Mouse (Mus musculus) kidney, embryonic 15.5 days (tissue): ENCODE data around the gene Anks3. TPM values are rescaled to one million over a fixed set of nuclear protein-coding genes. Genes with fewer than 3 reads are reported as not detected.

Experiments used
- ATAC-seq: fragments of 200-750 bp; cut with Nextera tagmentation; replicated peaks from 2 replicates; pipeline ENCODE4 v1.8.0; 2017; ENCODE audit warnings: moderate TSS enrichment; ENCODE audit not compliant: low FRiP score
- H3K27ac ChIP-seq: fragments of 300-500 bp; sonication (generic); 2 replicates; pipeline ENCODE4 v1.5.1; 2015; ENCODE audit warnings: mild to moderate bottlenecking, inconsistent platforms
- H3K27me3 ChIP-seq: fragments of 300-500 bp; sonication (generic); 2 replicates; pipeline ENCODE4 v1.6.1; 2015; ENCODE audit warnings: inconsistent platforms
- H3K36me3 ChIP-seq: fragments of 300-500 bp; sonication (generic); 2 replicates; pipeline ENCODE4 v1.6.1; 2015; ENCODE audit warnings: inconsistent platforms
- H3K4me1 ChIP-seq: fragments of 300-500 bp; sonication (generic); 2 replicates; pipeline ENCODE4 v1.6.1; 2015; ENCODE audit warnings: inconsistent platforms
- H3K4me2 ChIP-seq: fragments of 300-500 bp; sonication (generic); 2 replicates; pipeline ENCODE4 v1.6.1; 2015; ENCODE audit warnings: moderate library complexity, mild to moderate bottlenecking, inconsistent platforms
- H3K4me3 ChIP-seq: fragments of 300-500 bp; sonication (generic); replicated peaks from 2 replicates; pipeline ENCODE4 v1.5.1; 2015; ENCODE audit warnings: mild to moderate bottlenecking, inconsistent platforms
- H3K9ac ChIP-seq: fragments of 300-500 bp; sonication (generic); 2 replicates; pipeline ENCODE4 v1.6.1; 2015; ENCODE audit warnings: mild to moderate bottlenecking, inconsistent platforms
- H3K9me3 ChIP-seq: fragments of 300-500 bp; sonication (generic); replicated peaks from 2 replicates; pipeline ENCODE4 v1.6.1; 2016; ENCODE audit warnings: inconsistent platforms
- WGBS: fragments of 180-500 bp; shearing (Covaris S2); methylation state at CpG from one replicate; pipeline ENCODE4 v1.1.7; 2015; ENCODE audit warnings: mixed read lengths; 5-methylcytosine and 5-hydroxymethylcytosine counted together
- polyA plus RNA-seq: library from polyadenylated mRNA; unstranded; fragments of >200 nt; fragmentation: Nextera tagmentation; extraction: Ambion mirVana; gene quantifications from 2 replicates; pipeline ENCODE4 v1.2.1, GENCODE M21; 2015

The Anks3 gene
- polyA plus RNA-seq, 1 experiment from 2014 or later, result 69.3 TPM

GRCm38 (mm10) chr16:4939412-4939811 is 24.6 kb downstream of the Anks3 start:
- H3K27ac ChIP-seq, result peak overlapping the region; percentile 93
- H3K27me3 ChIP-seq, result no peaks in the 10 kb centered on the region
- H3K9ac ChIP-seq, result peak overlapping the region; percentile 96
- peaks cover 22% of the 10 kb centered on the region for H3K4me1 ChIP-seq
- WGBS, result 1% methylated on average over 16 of the region's 16 CpGs
- peak; percentile 77 for ATAC-seq
- H3K4me2 ChIP-seq, result peak overlapping the region; percentile 87
- H3K4me3 ChIP-seq, result peak overlapping the region; percentile 97
- no peaks in the 10 kb centered on the region for H3K9me3 ChIP-seq
- peaks cover 79% of the 10 kb centered on the region for H3K36me3 ChIP-seq

- no peaks in the 10 kb centered on the region for H3K9me3 ChIP-seq
- peak; percentile 96 for ATAC-seq
- peaks cover 22% of the 10 kb centered on the region for H3K4me1 ChIP-seq
- H3K27me3 ChIP-seq, result no peaks in the 10 kb centered on the region
- H3K9ac ChIP-seq, result peak overlapping the region; percentile 96
- H3K4me2 ChIP-seq, result peak overlapping the region; percentile 87
- H3K36me3 ChIP-seq, result peaks cover 79% of the 10 kb centered on the region
- peak overlapping the region; percentile 97 for H3K4me3 ChIP-seq
- H3K27ac ChIP-seq, result peak overlapping the region; percentile 93
- under 1% methylated on average over 28 of the region's 28 CpGs for WGBS
Measured at GRCm38 (mm10) chr16:4938989-4939388, 25.0 kb downstream of the Anks3 start.

GRCm38 (mm10) chr16:4938461-4938860 is 25.5 kb downstream of the Anks3 start, which contains the start of gene Nudt16l1:
Nudt16l1 (plus strand) TSS chr16:4938761.
- Histone ChIP-seq H3K4me1 (peaks cover 22% of the 10 kb centered on the region), H3K27me3 (no peaks in the 10 kb centered on the region), H3K36me3 (peaks cover 79% of the 10 kb centered on the region), H3K4me3 (peak within 1 kb of the TSS; percentile 97), H3K9ac (peak within 1 kb of the TSS; percentile 96), H3K9me3 (no peaks in the 10 kb centered on the region), H3K27ac (peak within 1 kb of the TSS; percentile 93), H3K4me2 (peak within 1 kb of the TSS; percentile 87)
- WGBS, result 0% methylated on average over 2 of the region's 2 CpGs
- no peak for ATAC-seq

- WGBS, result 87% methylated on average over 8 of the region's 8 CpGs
- H3K36me3 ChIP-seq, result peaks cover 79% of the 10 kb centered on the region
- no peaks in the 10 kb centered on the region for H3K27me3 ChIP-seq
- H3K9me3 ChIP-seq, result no peaks in the 10 kb centered on the region
- no peak overlapping the region for H3K4me2 ChIP-seq
- no peak for ATAC-seq
- no peak overlapping the region for H3K27ac ChIP-seq
- H3K9ac ChIP-seq, result no peak overlapping the region
- no peak overlapping the region for H3K4me3 ChIP-seq
- H3K4me1 ChIP-seq, result peaks cover 22% of the 10 kb centered on the region
Measured at GRCm38 (mm10) chr16:4937351-4938190, 26.4 kb downstream of the Anks3 start.

DNA sequence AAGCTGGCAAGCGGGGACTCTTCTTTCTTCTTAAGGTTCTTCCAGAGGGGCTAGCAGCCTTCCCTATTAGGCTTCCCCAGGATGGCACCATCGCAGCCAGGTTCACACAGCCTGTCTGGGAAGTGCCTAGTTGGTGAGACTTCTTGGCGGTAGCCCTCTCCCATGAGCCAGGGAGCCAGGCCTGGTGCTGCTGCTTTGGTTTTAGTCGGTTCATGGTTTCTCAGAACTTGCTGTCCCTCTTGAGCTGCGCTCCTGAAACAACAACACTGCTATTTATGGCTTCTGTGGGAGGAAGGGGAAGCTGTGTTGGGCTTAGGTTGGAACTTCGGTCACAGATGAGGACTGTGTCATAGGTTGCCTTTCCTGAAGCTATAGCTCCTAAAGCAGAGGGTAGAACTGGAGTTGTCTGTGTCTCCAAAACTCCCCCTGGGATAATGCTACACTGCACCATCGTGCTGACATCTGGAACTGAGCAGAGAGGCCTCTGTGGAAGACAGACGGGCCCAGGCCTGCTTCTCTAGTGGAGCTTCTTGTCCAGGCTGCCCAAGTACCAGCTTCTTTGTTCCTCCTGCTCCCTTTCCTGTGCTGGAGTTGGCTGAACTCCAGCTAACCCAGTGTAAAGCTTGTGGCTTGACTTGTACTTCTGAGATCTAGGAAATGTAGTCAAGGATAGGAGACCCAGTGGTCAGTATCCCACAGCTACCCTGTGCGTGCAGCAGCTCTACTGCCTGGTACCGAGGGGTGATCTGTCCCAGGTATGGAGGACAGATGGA is 27.9 kb downstream of the Anks3 start:
- H3K36me3 ChIP-seq, result peaks cover 79% of the 10 kb centered on the region
- 81% methylated on average over 10 of the region's 10 CpGs for WGBS

DNA sequence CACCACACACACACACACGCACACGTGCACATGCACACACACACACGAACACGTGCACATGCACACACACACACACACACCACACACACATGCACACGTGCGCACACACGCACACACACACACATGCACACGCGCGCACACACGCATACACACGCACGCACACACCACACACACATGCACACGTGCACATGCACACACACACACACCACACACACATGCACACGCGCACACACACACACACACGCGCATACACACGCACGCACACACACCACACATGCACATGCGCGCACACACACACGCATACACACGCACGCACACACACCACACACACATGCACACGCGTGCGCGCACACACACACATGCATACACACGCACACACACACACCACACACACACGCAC is 28.6 kb downstream of the Anks3 start:
- no peak overlapping the region for H3K4me3 ChIP-seq
- H3K27ac ChIP-seq, result no peak overlapping the region
- H3K9me3 ChIP-seq, result no peaks in the 10 kb centered on the region
- no peak overlapping the region for H3K9ac ChIP-seq
- peaks cover 79% of the 10 kb centered on the region for H3K36me3 ChIP-seq
- 97% methylated on average over 31 of the region's 31 CpGs for WGBS
- H3K4me2 ChIP-seq, result no peak overlapping the region
- ATAC-seq, result no peak
- peaks cover 21% of the 10 kb centered on the region for H3K4me1 ChIP-seq
- H3K27me3 ChIP-seq, result no peaks in the 10 kb centered on the region

More for the DNA sequence above, 27.9 kb downstream of the Anks3 start:
- Histone ChIP-seq H3K27me3 (no peaks in the 10 kb centered on the region), H3K4me2 (no peak overlapping the region), H3K9ac (no peak overlapping the region), H3K9me3 (no peaks in the 10 kb centered on the region), H3K4me3 (no peak overlapping the region), H3K4me1 (peaks cover 22% of the 10 kb centered on the region), H3K27ac (peak overlapping the region; percentile 71)
- ATAC-seq, result no peak

- WGBS, result 87% methylated on average over 3 of the region's 3 CpGs
- ATAC-seq, result peak; percentile 65
- Histone ChIP-seq H3K4me2 (no peak overlapping the region), H3K27ac (peak overlapping the region; percentile 54; the same call in 1 of the 2 replicates), H3K36me3 (peaks cover 98% of the 10 kb centered on the region), H3K27me3 (no peaks in the 10 kb centered on the region), H3K4me3 (no peak overlapping the region), H3K9ac (no peak overlapping the region), H3K4me1 (peaks cover 3% of the 10 kb centered on the region; the same call in 1 of the 2 replicates), H3K9me3 (no peaks in the 10 kb centered on the region)
Measured at GRCm38 (mm10) chr16:4932429-4932828, 31.6 kb downstream of the Anks3 start.

DNA sequence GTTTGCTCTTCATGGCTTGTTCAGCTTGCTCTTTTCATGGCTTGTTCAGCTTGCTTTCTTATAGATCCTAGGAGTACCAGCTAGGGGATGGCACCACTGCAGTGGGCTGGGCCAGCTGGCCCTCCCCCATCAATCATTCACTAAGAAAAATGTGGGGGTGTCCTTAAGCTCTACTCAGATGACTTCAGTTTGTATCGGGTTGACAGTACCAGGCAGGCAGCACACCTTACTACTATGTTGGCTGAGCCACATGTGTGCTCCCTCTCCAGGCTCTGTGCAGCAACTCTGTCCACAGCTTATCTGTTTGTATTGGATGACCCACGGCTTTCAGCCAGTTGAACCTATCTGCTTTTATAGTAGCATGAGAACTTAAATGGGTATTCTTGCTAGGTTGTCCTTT is 35.5 kb downstream of the Anks3 start:
- Histone ChIP-seq H3K4me3 (no peak overlapping the region), H3K36me3 (peaks cover 98% of the 10 kb centered on the region), H3K4me2 (no peak overlapping the region), H3K27me3 (no peaks in the 10 kb centered on the region), H3K27ac (no peak overlapping the region), H3K4me1 (no peaks in the 10 kb centered on the region; the same call in 1 of the 2 replicates), H3K9me3 (no peaks in the 10 kb centered on the region), H3K9ac (no peak overlapping the region)
- WGBS, result 66% methylated on average over 2 of the region's 2 CpGs
- ATAC-seq, result no peak

- no peaks in the 10 kb centered on the region; the same call in 1 of the 2 replicates for H3K4me1 ChIP-seq
- no peak for ATAC-seq
- 95% methylated on average over 7 of the region's 7 CpGs for WGBS
- no peak overlapping the region for H3K9ac ChIP-seq
- H3K27ac ChIP-seq, result no peak overlapping the region
- H3K27me3 ChIP-seq, result no peaks in the 10 kb centered on the region
- no peak overlapping the region for H3K4me2 ChIP-seq
- H3K36me3 ChIP-seq, result peaks cover 98% of the 10 kb centered on the region
- H3K9me3 ChIP-seq, result no peaks in the 10 kb centered on the region
- no peak overlapping the region for H3K4me3 ChIP-seq
Measured at GRCm38 (mm10) chr16:4927967-4928366, 36.0 kb downstream of the Anks3 start.

DNA sequence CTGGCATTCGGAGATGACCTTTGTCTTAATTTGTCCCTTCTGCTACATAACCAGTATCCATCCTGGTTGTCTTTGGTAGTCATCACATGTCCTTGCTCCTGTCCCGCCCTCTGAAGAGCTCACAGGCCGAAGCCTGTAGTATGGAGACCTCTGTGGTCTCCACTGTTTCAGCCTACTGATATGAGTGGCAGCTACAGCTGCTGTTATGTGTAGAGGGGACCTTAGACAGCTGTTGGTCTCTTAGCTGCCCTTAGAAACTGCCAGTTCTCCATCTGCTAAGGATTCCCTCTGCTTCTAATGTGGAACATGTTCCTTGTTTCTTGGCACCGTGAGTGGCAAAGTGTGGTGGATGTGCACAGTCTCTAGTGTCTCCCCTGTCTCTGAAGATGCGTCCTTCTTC is 40.0 kb downstream of the Anks3 start:
- Histone ChIP-seq H3K4me2 (no peak overlapping the region), H3K4me1 (no peaks in the 10 kb centered on the region), H3K27me3 (no peaks in the 10 kb centered on the region), H3K36me3 (peaks cover 91% of the 10 kb centered on the region), H3K9ac (no peak overlapping the region), H3K4me3 (no peak overlapping the region), H3K27ac (no peak overlapping the region), H3K9me3 (no peaks in the 10 kb centered on the region)
- 91% methylated on average over 5 of the region's 5 CpGs for WGBS
- no peak for ATAC-seq

DNA sequence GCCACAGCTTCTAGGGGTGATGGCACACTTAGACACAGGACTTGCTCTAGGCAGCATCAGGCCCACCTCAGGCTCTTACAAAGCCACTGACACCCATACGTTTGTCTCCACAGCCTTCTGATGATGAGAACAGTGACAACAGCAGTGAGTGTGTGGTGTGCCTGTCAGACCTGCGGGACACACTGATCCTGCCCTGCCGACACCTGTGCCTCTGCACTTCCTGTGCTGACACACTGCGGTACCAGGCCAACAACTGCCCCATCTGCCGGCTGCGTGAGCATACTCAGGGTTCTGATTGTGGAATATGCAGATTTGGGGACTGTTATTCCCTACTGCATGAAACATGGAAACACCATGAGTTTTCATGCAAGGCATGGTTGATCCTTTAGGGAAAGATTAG is 41.5 kb downstream of the Anks3 start:
- H3K4me3 ChIP-seq, result no peak overlapping the region
- H3K9ac ChIP-seq, result no peak overlapping the region
- WGBS, result 90% methylated on average over 6 of the region's 6 CpGs
- H3K4me1 ChIP-seq, result no peaks in the 10 kb centered on the region
- H3K9me3 ChIP-seq, result no peaks in the 10 kb centered on the region
- H3K4me2 ChIP-seq, result no peak overlapping the region
- no peak overlapping the region for H3K27ac ChIP-seq
- no peak for ATAC-seq
- no peaks in the 10 kb centered on the region for H3K27me3 ChIP-seq
- peaks cover 83% of the 10 kb centered on the region for H3K36me3 ChIP-seq

DNA sequence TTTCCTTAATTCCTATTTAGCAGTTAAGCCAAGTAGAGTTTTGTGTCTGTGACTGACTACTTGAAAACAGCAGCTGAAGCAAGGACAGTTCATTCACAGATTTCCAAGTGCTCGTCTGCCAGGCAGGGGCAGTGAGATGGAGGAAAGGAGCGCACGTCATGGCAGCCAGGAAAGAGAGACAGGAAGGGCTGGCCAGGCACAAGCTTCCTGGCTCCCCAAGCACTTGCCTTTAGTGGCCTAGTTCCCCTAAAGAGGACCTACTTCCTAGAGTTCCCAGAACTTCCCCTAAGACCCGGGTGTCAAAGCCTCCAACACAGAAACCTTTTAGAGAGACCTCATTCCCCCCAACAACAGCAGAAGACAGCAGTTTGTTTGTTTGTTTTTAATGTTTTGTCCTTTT is 43.4 kb downstream of the Anks3 start:
- no peaks in the 10 kb centered on the region for H3K4me1 ChIP-seq
- H3K36me3 ChIP-seq, result peaks cover 81% of the 10 kb centered on the region
- H3K9ac ChIP-seq, result no peak overlapping the region
- ATAC-seq, result no peak
- WGBS, result 79% methylated on average over 4 of the region's 4 CpGs
- H3K4me3 ChIP-seq, result no peak overlapping the region
- H3K4me2 ChIP-seq, result no peak overlapping the region
- H3K27ac ChIP-seq, result peak overlapping the region; percentile 19; the same call in 1 of the 2 replicates
- H3K9me3 ChIP-seq, result no peaks in the 10 kb centered on the region
- no peaks in the 10 kb centered on the region for H3K27me3 ChIP-seq
